Mouse (Mus musculus) myocyte (in vitro differentiated cells): ENCODE measurements around the gene Veph1. TPM values are rescaled to one million over a fixed set of nuclear protein-coding genes. Genes with fewer than 3 reads are reported as not detected.

ENCODE experiments used
- H3K27me3 ChIP-seq: one replicate; pipeline ENCODE4 v1.6.1; 2011; ENCODE audit not compliant: control insufficient read depth, insufficient read depth, insufficient read length
- H3K36me3 ChIP-seq: one replicate; pipeline ENCODE4 v1.6.1; 2011; ENCODE audit not compliant: control insufficient read depth, insufficient read depth
- H3K4me2 ChIP-seq: one replicate; pipeline ENCODE4 v1.6.1; 2011; ENCODE audit warnings: low read depth, control low read depth
- H3K4me3 ChIP-seq: one replicate; pipeline ENCODE4 v1.5.1; 2011; ENCODE audit warnings: mild to moderate bottlenecking, control low read depth, moderate library complexity
- H3K79me2 ChIP-seq: one replicate; pipeline ENCODE4 v1.6.1; 2011; ENCODE audit not compliant: control insufficient read depth, insufficient read depth
- H3ac ChIP-seq: one replicate; pipeline ENCODE4 v1.6.1; 2011; ENCODE audit not compliant: control insufficient read depth, insufficient read length
- CEBPB ChIP-seq: IDR thresholded peaks from 2 replicates; pipeline ENCODE4 v1.6.1; 2011; ENCODE audit warnings: mild to moderate bottlenecking, moderate library complexity; ENCODE audit not compliant: poor library complexity, insufficient read depth, severe bottlenecking
- E2F4 ChIP-seq: IDR thresholded peaks from one replicate; pipeline ENCODE4 v1.6.1; 2011; ENCODE audit warnings: mild to moderate bottlenecking, control low read depth, moderate library complexity; ENCODE audit not compliant: insufficient read depth
- MAX ChIP-seq: IDR thresholded peaks from one replicate; pipeline ENCODE4 v1.6.1; 2011; ENCODE audit warnings: low read depth, mild to moderate bottlenecking, control low read depth
- MYOD1 ChIP-seq, 3 experiments: IDR thresholded peaks; one replicate each; pipeline ENCODE4 v1.6.1; 2011; ENCODE audit warnings: control low read depth in 2 of 3, low read depth in 2 of 3, mild to moderate bottlenecking in 2 of 3, moderate library complexity in 1 of 3; ENCODE audit not compliant: insufficient read length in 2 of 3, control insufficient read depth in 1 of 3
- MYOG ChIP-seq, 3 experiments: IDR thresholded peaks; one replicate each; pipeline ENCODE4 v1.6.1; 2011; ENCODE audit warnings: control low read depth in 2 of 3, low read depth in 2 of 3, mild to moderate bottlenecking in 2 of 3; ENCODE audit not compliant: insufficient read length in 2 of 3, control insufficient read depth in 1 of 3, insufficient read depth in 1 of 3
- POLR2A ChIP-seq: IDR thresholded peaks from one replicate; pipeline ENCODE4 v1.6.1; 2011; ENCODE audit warnings: low read depth, mild to moderate bottlenecking, control low read depth, moderate library complexity; ENCODE audit not compliant: insufficient read length
- POLR2AphosphoS2 ChIP-seq: IDR thresholded peaks from one replicate; pipeline ENCODE4 v1.6.1; 2011; ENCODE audit warnings: low read depth, control low read depth; ENCODE audit not compliant: insufficient read length
- REST ChIP-seq: IDR thresholded peaks from one replicate; pipeline ENCODE4 v1.6.1; 2011; ENCODE audit warnings: mild to moderate bottlenecking, control low read depth, moderate library complexity; ENCODE audit not compliant: insufficient read depth, insufficient read length
- SRF ChIP-seq: IDR thresholded peaks from one replicate; pipeline ENCODE4 v1.6.1; 2011; ENCODE audit warnings: low read depth; ENCODE audit not compliant: control insufficient read depth, insufficient read length
- TCF12 ChIP-seq: IDR thresholded peaks from one replicate; pipeline ENCODE4 v1.6.1; 2011; ENCODE audit warnings: mild to moderate bottlenecking, control low read depth; ENCODE audit not compliant: poor library complexity, insufficient read depth, severe bottlenecking
- TCF3 ChIP-seq: IDR thresholded peaks from one replicate; pipeline ENCODE4 v1.6.1; 2011; ENCODE audit warnings: low read depth, control low read depth; ENCODE audit not compliant: insufficient read length
- USF1 ChIP-seq: IDR thresholded peaks from one replicate; pipeline ENCODE4 v1.6.1; 2011; ENCODE audit warnings: low read depth, mild to moderate bottlenecking, control low read depth, moderate library complexity
- polyA plus RNA-seq: library from polyadenylated mRNA; unstranded; fragments of >200 nt; fragmentation: generic; extraction: Trizol; gene quantifications from one replicate; pipeline ENCODE4 v1.2.1, GENCODE M21; 2012; ENCODE audit warnings: missing spikeins

The Veph1 gene
- not detected for polyA plus RNA-seq

DNA sequence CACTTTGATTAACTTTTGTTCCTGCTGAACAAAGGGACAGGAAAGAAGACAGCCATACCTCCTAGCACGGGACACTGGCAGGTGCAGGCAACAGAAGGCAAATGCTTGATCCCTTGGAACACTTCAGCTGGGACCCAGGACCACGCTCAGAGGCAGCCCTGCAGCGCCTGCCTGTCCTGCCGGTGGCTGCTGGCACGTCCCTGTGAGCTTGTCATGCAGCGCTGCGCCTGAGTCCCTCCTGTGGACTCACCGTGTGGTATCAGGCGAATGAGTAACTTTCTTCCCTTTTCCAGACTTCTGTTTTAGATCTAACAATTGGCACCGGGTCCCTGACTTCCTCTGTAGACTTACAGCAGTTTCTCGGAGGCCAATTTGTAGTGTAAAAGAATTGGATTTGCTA, at the start of gene Veph1:
Veph1 (minus strand) TSS at position 293 of the 400 bp plus-strand sequence.
- no peak within 1 kb of the TSS for H3ac ChIP-seq
- H3K79me2 ChIP-seq: no peaks in the 10 kb centered on the region
- no peaks in the 10 kb centered on the region for H3K36me3 ChIP-seq
- H3K4me2 ChIP-seq: no peak within 1 kb of the TSS
- H3K4me3 ChIP-seq: no peak within 1 kb of the TSS
- H3K27me3 ChIP-seq: no peaks in the 10 kb centered on the region
- TF ChIP-seq MYOD1 (IDR thresholded peaks at IDR 0.05; ENCODE audit: control insufficient read depth in 1 of 3, insufficient read length in 2 of 3, low read depth in 2 of 3): no peak
- no peak for TF ChIP-seq REST
- TF ChIP-seq MAX: no peak
- no peak for TF ChIP-seq POLR2A
- TF ChIP-seq TCF12: no peak
- TF ChIP-seq MYOG (IDR thresholded peaks at IDR 0.05; ENCODE audit: control insufficient read depth in 1 of 3, insufficient read depth in 1 of 3, insufficient read length in 2 of 3, low read depth in 2 of 3): no peak
- no peak for TF ChIP-seq E2F4
- TF ChIP-seq CEBPB: no peak
- no peak for TF ChIP-seq TCF3
- no peak for TF ChIP-seq SRF
- no peak for TF ChIP-seq POLR2AphosphoS2

DNA sequence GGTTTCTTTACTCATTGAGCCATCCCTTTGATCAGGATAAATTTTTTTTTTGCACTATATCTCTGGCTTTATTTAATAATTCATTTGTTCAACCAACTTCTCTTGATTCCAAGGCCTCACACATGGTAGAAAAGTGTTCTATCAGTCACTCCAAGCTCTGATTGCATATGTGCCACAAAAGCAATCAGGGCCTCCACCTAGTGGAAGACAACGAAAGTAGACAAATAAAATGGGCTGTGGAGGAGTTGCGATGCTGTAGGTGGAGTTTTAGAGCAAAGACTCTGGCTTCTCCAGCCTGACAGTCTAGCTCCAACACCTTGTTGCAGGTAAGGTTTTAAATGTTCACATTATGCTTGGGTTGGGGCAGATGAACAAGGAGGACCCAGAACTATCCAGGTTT, 44.1 kb upstream of the Veph1 start:
- Histone ChIP-seq H3K27me3 (no peaks in the 10 kb centered on the region), H3K79me2 (no peaks in the 10 kb centered on the region), H3K4me2 (no peak overlapping the region), H3K4me3 (no peak overlapping the region), H3ac (no peak overlapping the region), H3K36me3 (no peaks in the 10 kb centered on the region)
- TF ChIP-seq CEBPB: no peak
- TF ChIP-seq TCF3: no peak

DNA sequence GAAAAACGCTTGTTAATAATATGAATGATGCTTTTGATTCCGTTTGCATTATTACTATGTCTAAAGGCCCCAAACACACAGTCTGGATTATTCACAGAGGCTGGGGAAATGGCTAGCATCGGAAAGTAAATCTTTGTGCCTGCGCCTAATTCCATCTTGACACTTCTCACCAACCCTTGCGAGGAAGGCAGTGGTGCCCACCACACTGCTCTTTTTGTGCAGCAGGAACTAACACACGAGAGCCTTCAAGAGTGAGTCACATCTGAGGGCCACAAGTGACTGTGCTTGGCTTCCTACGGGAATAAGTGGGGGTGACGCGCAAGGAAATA, 35.7 kb upstream of the Veph1 start:
- no peaks in the 10 kb centered on the region for H3K27me3 ChIP-seq
- H3K36me3 ChIP-seq: no peaks in the 10 kb centered on the region
- H3ac ChIP-seq: no peak overlapping the region
- H3K4me3 ChIP-seq: no peak overlapping the region
- no peaks in the 10 kb centered on the region for H3K79me2 ChIP-seq
- no peak overlapping the region for H3K4me2 ChIP-seq
- TF ChIP-seq POLR2A (no peak), CEBPB (no peak), REST (no peak), MYOD1 (IDR thresholded peaks at IDR 0.05; ENCODE audit: control insufficient read depth in 1 of 3, insufficient read length in 2 of 3, low read depth in 2 of 3) (no peak), SRF (no peak), POLR2AphosphoS2 (no peak), E2F4 (no peak), TCF12 (no peak), USF1 (no peak), MYOG (IDR thresholded peaks at IDR 0.05; ENCODE audit: control insufficient read depth in 1 of 3, insufficient read depth in 1 of 3, insufficient read length in 2 of 3, low read depth in 2 of 3) (no peak), MAX (no peak), TCF3 (no peak)

GRCm38 (mm10) chr3:66331592-66332400, 35.2 kb upstream of the Veph1 start:
- TF ChIP-seq MYOD1 (IDR thresholded peaks at IDR 0.05; ENCODE audit: control insufficient read depth in 1 of 3, insufficient read length in 2 of 3, low read depth in 2 of 3): no peak
- no peak for TF ChIP-seq TCF12
- no peak for TF ChIP-seq SRF
- TF ChIP-seq E2F4: no peak
- TF ChIP-seq MYOG (IDR thresholded peaks at IDR 0.05; ENCODE audit: control insufficient read depth in 1 of 3, insufficient read depth in 1 of 3, insufficient read length in 2 of 3, low read depth in 2 of 3): no peak
- no peak for TF ChIP-seq REST
- TF ChIP-seq POLR2AphosphoS2: no peak
- no peak for TF ChIP-seq TCF3
- no peak for TF ChIP-seq CEBPB
- no peak for TF ChIP-seq USF1
- no peak for TF ChIP-seq MAX
- TF ChIP-seq POLR2A: no peak
- H3ac ChIP-seq: no peak overlapping the region
- no peaks in the 10 kb centered on the region for H3K79me2 ChIP-seq
- no peak overlapping the region for H3K4me2 ChIP-seq
- H3K4me3 ChIP-seq: no peak overlapping the region
- no peaks in the 10 kb centered on the region for H3K27me3 ChIP-seq
- H3K36me3 ChIP-seq: no peaks in the 10 kb centered on the region
